Mouse (Mus musculus): ENCODE results near the gene Sdha. TPM values are rescaled to one million over a fixed set of nuclear protein-coding genes. Genes with fewer than 3 reads are reported as not detected.

Gene Sdha
- polyA plus RNA-seq, 1 experiment = 314 TPM

DNA sequence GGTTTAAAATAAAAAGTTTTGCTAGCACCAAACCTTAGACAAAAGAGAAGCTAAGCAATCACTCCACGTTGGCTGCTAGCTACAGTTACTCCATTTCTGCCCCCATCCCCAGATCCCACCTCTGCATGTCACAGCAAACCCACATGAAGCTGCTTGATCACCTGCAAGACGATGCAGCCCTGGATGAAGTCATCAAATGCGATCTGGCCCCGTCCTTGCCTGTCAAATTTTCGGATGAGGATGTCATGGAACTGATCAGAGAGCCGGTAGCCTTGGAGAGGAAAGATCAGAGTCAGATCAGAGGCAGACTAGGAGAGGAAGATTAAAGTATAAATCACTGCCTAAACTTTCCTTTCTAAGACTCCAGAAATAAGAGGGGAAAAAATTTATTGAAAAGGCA lies 44.7 kb downstream of the Sdha start:
- DNase-seq (ENCODE audit: extremely low spot score in 1 of 2, low spot score in 1 of 2) = no peak

DNA sequence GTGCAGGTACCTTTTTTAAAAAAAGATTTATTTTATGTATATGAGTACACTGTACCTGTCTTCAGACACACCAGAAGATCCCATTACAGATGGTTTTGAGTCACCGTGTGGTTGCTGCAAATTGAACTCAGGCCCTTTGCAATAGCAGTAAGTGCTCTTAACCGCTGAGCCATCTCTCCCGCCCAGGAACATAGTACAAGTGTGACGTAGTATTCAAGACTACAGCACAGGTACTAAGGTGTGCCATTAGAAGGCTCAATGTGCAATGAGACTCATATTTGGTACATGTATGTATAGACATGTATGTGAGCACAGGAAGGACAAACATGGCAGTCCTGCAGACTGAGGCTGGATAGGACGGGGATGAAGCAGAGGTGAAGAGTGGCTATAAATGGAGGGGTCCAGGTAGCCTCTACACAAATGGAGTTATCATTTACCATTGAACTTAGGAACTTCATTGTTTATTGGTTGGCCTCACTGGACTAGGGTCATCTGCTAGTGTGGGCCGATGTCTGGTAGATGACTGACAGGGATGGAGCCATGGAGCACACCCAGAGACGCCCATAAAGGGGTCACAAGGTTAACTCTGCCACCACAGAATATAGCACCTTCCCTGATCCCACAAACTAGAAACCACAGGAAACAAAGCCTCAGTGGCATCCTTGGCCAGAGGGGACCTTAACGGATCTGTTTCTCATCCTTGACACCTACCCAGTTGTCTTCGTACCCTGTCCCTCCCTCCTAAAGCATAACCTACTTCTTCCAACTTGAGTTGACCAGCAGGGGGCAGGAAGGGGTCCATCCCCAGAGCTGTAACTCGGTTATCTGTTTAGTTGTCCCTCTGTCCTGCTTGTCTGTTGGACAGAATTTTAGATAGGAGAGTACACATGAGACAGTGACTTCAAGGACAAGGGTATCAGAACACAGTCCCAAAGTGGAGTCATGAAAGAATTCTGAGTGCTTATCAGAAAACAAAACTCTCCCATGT lies 47.7 kb downstream of the Sdha start:
- no peak for DNase-seq (ENCODE audit: extremely low spot score in 1 of 2, low spot score in 1 of 2)

DNA sequence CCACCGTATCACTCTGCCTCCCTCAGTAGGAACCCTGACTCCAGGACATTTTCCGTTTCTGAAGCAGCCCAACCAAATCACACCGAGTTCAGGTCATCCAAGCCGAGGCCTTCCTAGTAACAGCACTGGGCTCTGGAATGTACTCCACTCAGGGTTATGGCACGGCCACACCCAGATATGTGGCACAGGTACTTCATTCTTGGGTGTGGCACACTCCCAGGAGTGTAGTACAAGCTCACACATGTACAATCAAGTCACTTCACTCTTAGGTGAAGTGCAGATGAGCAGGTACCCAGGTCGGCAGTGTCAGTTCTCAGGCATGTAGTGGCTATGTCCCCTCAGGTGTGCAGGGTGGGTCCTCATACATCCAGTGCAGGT lies 48.5 kb downstream of the Sdha start:
- DNase-seq (ENCODE audit: extremely low spot score in 1 of 2, low spot score in 1 of 2) = no peak

DNA sequence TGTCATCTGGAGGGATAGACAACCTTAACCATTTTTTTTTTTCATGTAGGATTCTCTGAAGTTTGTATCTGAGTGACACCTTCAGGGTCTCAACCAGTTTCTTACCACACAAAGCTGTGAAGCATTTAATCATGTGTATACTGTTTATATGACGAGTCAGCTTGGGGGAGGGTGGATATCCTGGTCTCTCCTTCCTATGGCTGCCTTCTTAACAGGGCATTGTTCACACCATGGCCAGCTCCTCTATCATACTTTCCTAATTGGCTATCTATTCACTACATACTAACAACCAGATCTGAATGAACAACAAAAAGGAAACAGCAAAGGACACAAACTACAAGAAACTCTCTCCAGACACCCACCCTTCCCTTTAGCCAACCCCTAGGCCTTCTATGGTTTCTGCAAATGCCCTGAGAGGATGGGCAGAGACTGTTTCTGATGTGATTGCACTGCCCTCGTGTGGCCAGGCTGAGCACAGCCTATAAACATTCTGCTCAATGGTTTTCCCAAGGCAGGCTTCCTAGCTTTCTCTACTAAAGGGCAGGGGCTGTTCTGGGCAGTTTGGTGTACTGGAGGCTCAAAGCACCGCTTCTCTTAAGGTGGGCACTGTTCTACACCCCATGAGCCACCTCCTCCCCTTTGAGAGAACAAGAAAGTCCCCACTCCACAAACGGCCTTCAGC lies 49.0 kb downstream of the Sdha start:
- peak; percentile 60 to 85 for DNase-seq (ENCODE audit: extremely low spot score in 1 of 2, low spot score in 1 of 2)

DNA sequence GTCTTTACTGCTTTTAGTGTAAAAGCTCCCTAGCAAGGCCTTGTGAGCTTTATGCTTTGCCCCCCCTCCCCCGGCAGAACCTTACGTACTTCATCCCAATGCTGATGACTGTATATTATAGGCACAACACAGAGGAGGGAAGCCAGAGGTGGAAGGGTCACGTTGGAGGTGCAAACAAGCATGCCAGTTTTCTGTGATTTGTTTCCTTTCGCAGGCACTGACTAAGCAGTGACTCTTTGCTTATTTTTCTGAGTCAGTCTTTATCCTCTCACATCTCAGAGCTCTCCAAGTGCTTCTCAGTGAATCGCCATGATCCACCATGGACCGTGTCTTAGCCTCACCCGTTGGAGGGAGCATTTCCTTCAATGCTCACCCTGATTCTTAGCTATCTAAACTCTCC lies 53.7 kb downstream of the Sdha start:
- no peak for DNase-seq (ENCODE audit: extremely low spot score in 1 of 2, low spot score in 1 of 2)

DNA sequence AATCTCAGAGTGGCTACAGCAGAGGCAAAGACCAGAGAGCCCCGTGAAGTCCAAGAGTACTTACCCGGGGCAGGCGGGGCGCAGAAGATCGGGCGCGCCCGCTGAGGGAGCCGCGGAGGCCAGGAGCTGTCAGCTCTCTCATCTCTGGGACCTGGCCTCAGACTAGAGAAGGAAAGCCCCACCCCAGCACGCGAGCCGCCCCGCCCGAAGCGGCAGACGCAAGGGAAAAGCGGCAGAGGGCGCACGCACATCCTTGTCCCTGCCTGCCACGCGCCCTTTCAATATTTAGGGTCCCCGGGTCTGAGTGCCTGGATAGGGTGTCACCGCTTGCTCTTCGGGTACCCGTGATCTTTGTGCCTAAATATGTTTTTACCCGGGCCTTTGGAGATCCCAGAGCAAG lies 57.9 kb downstream of the Sdha start, which contains the start of gene Ahrr:
Ahrr (minus strand) TSS at position 165 of the 400 bp plus-strand sequence.
- DNase-seq (ENCODE audit: extremely low spot score in 1 of 2, low spot score in 1 of 2) = peak in 1 of 2 experiments; percentile 61

DNA sequence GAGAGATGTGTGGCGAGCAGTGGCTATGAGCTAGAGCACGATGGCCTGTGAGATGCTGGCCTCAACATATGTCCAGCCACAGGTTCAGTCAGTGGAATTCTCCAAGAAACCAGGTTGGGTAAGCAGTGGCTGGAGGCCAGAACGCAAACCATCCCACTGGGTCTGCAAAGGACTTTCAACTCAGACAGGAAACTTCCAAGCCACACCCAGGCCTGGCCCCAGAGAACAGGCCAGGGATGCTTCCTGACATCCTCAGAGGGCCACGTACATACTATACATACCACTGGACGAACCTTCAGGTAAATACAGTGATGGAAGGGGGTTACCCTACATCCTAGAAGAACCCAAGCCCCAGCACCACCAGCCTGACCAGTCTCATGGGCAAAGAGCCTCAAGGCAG lies 60.4 kb downstream of the Sdha start:
- no peak for DNase-seq (ENCODE audit: extremely low spot score in 1 of 2, low spot score in 1 of 2)

DNA sequence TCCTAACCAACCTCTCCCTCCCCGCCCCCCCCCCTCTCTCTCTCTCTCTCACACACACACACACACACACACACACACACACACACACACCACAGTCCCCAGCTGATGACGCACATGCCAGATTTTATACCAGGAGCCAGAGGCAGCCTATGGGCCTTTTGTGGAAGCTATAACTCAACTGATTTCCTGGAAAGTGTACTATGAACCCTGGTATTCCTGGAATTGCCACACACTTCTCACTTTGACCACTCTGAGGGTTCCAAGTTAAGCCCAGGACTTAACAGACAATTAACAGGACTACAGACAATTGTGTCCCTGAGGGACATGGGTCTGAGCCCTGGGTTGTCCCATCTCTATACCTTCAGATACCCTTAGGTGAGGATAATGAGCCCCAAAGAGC lies 67.8 kb downstream of the Sdha start:
- no peak for DNase-seq (ENCODE audit: extremely low spot score in 1 of 2, low spot score in 1 of 2)

DNA sequence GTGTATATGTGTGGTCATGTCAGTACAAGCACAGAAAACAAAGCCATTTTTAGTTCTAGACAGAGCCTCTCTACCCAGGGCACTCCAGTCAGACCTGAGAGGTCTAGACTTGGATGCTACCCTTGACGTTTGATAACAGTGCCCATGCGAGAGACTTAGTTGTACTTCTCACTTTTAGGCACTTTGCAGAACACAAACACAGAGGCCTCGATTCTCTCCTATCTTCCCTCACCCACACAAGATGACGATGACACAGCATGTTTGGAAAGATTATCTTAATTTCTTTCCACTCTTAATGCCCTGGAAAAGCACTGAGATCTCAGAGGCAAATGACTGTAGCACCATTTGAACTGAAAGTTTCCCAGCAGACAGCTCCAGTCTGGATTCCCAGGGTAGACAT lies 74.4 kb downstream of the Sdha start:
- no peak for DNase-seq (ENCODE audit: extremely low spot score in 1 of 2, low spot score in 1 of 2)

Other genes starting within 250 kb of the Sdha start
- 0.61 and 0.84 TPM in 2 replicates for gene Slc9a3, start 228.8 kb downstream of the Sdha start, polyA plus RNA-seq (2012; rRNA removed)
- gene Exoc3, start 141.5 kb downstream of the Sdha start, polyA plus RNA-seq (2012; rRNA removed) = 49.9 and 52.2 TPM in 2 replicates
- gene Ahrr, start 57.9 kb downstream of the Sdha start, polyA plus RNA-seq (2012; rRNA removed) = 0.50 and 0.66 TPM in 2 replicates
- 132 and 134 TPM in 2 replicates for gene Pdcd6, start 32.7 kb downstream of the Sdha start, polyA plus RNA-seq (2012; rRNA removed)
- gene Ccdc127, start within 50 bp of the Sdha start, polyA plus RNA-seq (2012; rRNA removed) = 27.7 and 29.4 TPM in 2 replicates
- 0.21 and 0.34 TPM in 2 replicates for gene Lrrc14b, start 13.7 kb upstream of the Sdha start, polyA plus RNA-seq (2012; rRNA removed)
- gene Zfp72, start 40.6 kb upstream of the Sdha start, polyA plus RNA-seq (2012; rRNA removed) = 2.6 and 2.9 TPM in 2 replicates
- gene Ftl1-ps1, start 49.4 kb upstream of the Sdha start, polyA plus RNA-seq (2012; rRNA removed) = 20.8 and 27.9 TPM in 2 replicates
- gene Zfp825, start 143.7 kb upstream of the Sdha start, polyA plus RNA-seq (2012; rRNA removed) = 7.4 and 7.7 TPM in 2 replicates

Data from frontal cortex, adult 2 months (tissue).